Mouse (Mus musculus) liver, adult 2 months (tissue): ENCODE data around the gene Oas3.

Experiments
- CTCF ChIP-seq: fragments of 200-500 bp; IDR thresholded peaks from 2 replicates; pipeline ENCODE4 v1.5.1; 2011; ENCODE audit warnings: low read depth, low read length, control low read depth
- POLR2A ChIP-seq: fragments of 200-500 bp; IDR thresholded peaks from 2 replicates; pipeline ENCODE4 v1.6.1; 2011; ENCODE audit warnings: low read length, control low read depth; ENCODE audit not compliant: insufficient read depth; ENCODE audit errors: extremely low read depth

DNA sequence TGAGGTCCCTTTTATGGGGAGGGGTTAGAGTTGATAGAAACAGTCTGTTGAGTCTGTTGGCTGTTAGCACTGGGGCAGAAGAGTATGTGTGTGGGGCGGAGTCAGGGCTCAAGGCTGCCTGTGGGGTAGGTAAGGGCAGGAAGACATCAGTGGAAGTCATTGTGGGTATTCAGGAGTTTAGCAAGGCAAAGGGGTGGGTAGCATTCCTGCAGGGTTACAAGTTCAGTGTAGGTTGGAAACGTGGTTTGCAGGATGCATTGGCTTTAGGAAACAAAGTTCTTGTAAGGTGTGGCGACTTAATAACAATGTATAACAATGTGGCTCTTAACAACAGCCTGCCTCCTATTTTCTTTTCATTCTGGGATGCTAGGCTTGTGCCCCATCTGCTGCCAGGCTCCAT, 26.3 kb downstream of the Oas3 start:
- TF ChIP-seq CTCF (no peak), POLR2A (no peak)
